Mouse (Mus musculus) kidney, adult 2 months (tissue): ENCODE results near the gene Mgat5b. TPM values are rescaled to one million over a fixed set of nuclear protein-coding genes. Genes with fewer than 3 reads are reported as not detected.
A peak's percentile ranks its signal among the peaks of the same experiment; 100 is the strongest.

Experiments
- DNase-seq: peaks from one replicate; pipeline ENCODE4 v3.0.0; 2021
- H3K27ac ChIP-seq: fragments of 200-500 bp; 2 replicates; pipeline ENCODE4 v1.5.1; 2012; ENCODE audit warnings: low read depth, low read length, control low read depth, inconsistent platforms; ENCODE audit not compliant: insufficient read depth
- H3K27me3 ChIP-seq: fragments of 200-500 bp; replicated peaks from 2 replicates; pipeline ENCODE4 v1.6.1; 2012; ENCODE audit warnings: mild to moderate bottlenecking, moderate library complexity, low read length, inconsistent platforms; ENCODE audit not compliant: control insufficient read depth, insufficient read depth
- H3K36me3 ChIP-seq: fragments of 200-500 bp; 2 replicates; pipeline ENCODE4 v1.6.1; 2012; ENCODE audit warnings: mild to moderate bottlenecking, moderate library complexity, low read length, inconsistent platforms; ENCODE audit not compliant: control insufficient read depth, insufficient read depth
- H3K4me1 ChIP-seq: fragments of 200-500 bp; 2 replicates; pipeline ENCODE4 v1.6.1; 2011; ENCODE audit warnings: low read length; ENCODE audit not compliant: control insufficient read depth, insufficient read depth
- H3K4me3 ChIP-seq: fragments of 200-500 bp; 2 replicates; pipeline ENCODE4 v1.5.1; 2011; ENCODE audit warnings: mild to moderate bottlenecking, low read depth, low read length, control low read depth; ENCODE audit not compliant: insufficient read depth
- CTCF ChIP-seq: fragments of 200-500 bp; conservative IDR thresholded peaks from 2 replicates; pipeline ENCODE4 v1.5.1; 2011; ENCODE audit warnings: low read depth, mild to moderate bottlenecking, control low read depth, low read length, moderate library complexity, mixed read lengths; ENCODE audit not compliant: insufficient read depth, insufficient read length
- POLR2A ChIP-seq: fragments of 200-500 bp; IDR thresholded peaks from one replicate; pipeline ENCODE4 v1.6.1; 2011; ENCODE audit warnings: low read depth, low read length, control low read depth
- WGBS: fragments of 180-500 bp; shearing (Covaris S2); methylation state at CpG from one replicate; pipeline ENCODE4 v1.1.7; 2018; 5-methylcytosine and 5-hydroxymethylcytosine counted together
- polyA plus RNA-seq: library from polyadenylated mRNA; depleted of rRNA; stranded (reverse); fragments of >200 nt; gene quantifications from 2 replicates; pipeline ENCODE4 v1.2.3, GENCODE M21; 2012

Gene Mgat5b
- polyA plus RNA-seq, 1 experiment = 1.4 TPM

DNA sequence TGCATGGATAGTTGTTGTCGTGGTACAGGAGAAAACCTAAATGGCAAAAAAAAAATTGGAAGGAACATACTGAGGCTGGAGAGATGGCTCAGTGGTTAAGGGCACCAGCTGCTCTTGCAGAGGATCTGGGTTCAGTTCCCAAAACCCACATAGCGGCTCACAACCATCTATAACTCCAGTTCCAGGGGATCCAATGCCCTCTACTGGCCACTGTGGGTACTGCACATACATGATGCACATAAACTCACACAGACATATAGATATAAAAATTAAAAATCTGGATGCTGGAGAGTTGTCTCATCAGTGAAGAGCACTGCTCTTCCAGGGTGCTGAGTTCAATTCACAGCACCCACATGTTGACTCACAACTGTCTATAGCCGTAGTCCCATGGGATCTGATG, 104.9 kb downstream of the Mgat5b start:
- no peaks in the 10 kb centered on the region for H3K27me3 ChIP-seq

DNA sequence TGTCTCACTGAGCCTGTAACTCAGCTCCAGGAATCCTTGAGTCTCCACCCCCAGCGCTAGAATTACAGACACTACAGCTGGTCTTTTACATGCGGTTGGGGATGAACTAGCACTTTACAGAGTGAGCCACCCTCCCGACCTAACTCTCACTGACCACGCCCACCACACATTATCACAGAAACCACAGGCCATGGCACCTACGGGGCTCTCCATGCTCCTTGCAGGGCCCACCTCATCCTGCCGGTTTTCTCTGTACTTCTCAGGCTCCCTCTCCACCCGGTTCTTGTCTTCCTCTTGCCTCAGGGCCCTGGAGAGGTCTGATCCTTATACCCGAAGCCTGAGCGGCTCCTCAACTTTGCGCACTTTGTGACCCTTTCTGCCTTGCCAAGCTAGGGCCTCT, 109.0 kb downstream of the Mgat5b start:
- H3K4me1 ChIP-seq = no peaks in the 10 kb centered on the region
- TF ChIP-seq CTCF = no peak
- TF ChIP-seq POLR2A = no peak
- no peaks in the 10 kb centered on the region for H3K27me3 ChIP-seq
- H3K27ac ChIP-seq = no peak overlapping the region
- no peaks in the 10 kb centered on the region for H3K36me3 ChIP-seq
- no peak overlapping the region for H3K4me3 ChIP-seq
- 45% methylated on average over 10 of the region's 10 CpGs for WGBS
- DNase-seq = no peak

More for the DNA sequence above, 104.9 kb downstream of the Mgat5b start:
- DNase-seq = no peak
- Histone ChIP-seq H3K36me3 (no peaks in the 10 kb centered on the region), H3K4me3 (no peak overlapping the region), H3K4me1 (no peaks in the 10 kb centered on the region), H3K27ac (no peak overlapping the region)
- WGBS = 94% methylated on average over 3 of the region's 3 CpGs
- 0 out of 2 replicates have a peak, but pooled peaks have one; percentile 7 for TF ChIP-seq CTCF
- TF ChIP-seq POLR2A = no peak

DNA sequence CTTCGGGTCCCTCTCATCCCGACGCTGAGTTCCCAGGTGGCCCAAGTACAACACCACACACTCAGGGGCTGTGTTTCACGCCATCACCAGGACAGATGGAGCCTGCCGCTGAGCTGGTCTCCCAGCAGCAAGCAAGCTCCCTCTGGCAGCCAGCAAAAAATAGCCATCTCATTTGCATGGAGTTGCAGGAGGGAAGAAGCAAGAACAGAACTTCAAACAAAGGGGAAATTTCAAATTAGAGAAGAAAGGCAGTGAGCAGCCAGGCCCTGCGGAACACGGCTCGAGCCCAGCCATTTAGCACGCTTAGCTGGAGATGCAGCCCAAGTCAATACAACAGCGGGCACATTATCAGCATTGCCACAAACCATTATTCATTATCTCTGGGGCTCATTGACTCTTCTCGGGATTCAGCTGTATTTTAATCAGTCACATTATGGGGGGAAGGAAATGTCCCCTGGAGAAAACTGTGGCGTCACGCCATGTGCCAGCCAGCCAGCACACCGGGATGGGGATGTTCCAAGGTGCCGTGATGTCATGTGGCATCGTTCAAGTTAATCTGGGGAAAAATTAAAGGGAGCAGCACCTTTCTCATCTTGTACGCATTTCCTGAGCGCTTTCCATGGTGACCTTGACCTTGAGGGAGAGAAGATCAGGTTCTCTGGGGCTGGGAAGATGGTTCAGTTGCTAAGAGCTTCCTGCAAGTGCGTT, 110.4 kb downstream of the Mgat5b start:
- no peak overlapping the region for H3K4me3 ChIP-seq
- no peaks in the 10 kb centered on the region for H3K36me3 ChIP-seq
- no peak for TF ChIP-seq POLR2A
- no peak for TF ChIP-seq CTCF
- H3K27me3 ChIP-seq = no peaks in the 10 kb centered on the region
- H3K4me1 ChIP-seq = no peaks in the 10 kb centered on the region
- no peak for DNase-seq
- no peak overlapping the region for H3K27ac ChIP-seq
- 69% methylated on average over 19 of the region's 19 CpGs for WGBS

DNA sequence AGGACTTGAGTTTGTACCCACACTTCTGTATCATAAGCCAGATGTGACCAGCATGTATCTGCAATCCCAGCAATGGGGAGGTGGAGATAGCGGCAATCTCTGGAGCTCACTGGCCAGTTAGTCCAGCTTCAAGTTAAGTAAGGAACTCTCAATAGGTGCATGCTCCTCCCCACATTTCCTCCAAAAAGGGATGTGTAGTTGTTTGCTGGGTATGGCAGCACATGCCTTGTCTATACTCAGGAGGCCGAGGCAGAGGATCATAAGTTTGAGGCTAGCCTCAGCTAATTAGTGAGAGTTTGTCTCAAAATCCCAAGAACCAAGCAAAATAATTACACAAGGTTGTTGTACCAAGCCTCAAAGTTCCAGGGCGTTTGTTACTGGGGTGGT, 110.9 kb downstream of the Mgat5b start:
- H3K27me3 ChIP-seq = no peaks in the 10 kb centered on the region
- no peak overlapping the region for H3K27ac ChIP-seq
- 88% methylated on average over 3 of the region's 3 CpGs for WGBS
- no peak overlapping the region for H3K4me3 ChIP-seq
- no peak for TF ChIP-seq CTCF
- no peaks in the 10 kb centered on the region for H3K36me3 ChIP-seq
- DNase-seq = no peak
- no peaks in the 10 kb centered on the region for H3K4me1 ChIP-seq

DNA sequence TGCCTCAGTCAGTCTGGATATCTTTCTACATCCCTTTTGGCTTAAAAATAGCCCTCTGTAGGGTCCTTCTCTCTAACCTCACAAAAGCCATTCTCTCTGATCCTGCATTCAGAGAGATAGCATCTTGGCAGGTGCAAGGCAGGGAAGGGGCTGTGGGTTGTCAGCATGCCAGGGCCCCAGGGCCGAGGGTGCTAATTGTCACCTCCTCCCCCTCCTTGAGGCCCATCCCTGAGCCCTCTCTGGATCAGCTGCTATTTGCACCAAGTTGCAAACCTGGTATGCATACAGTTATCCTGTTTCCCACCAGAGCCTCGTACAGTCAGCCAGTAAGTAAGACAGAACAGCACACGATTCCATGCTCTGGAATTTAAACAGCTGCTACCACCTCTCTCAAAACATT, 111.4 kb downstream of the Mgat5b start:
- no peak overlapping the region for H3K4me3 ChIP-seq
- no peak for DNase-seq
- no peak for TF ChIP-seq POLR2A
- no peak for TF ChIP-seq CTCF

DNA sequence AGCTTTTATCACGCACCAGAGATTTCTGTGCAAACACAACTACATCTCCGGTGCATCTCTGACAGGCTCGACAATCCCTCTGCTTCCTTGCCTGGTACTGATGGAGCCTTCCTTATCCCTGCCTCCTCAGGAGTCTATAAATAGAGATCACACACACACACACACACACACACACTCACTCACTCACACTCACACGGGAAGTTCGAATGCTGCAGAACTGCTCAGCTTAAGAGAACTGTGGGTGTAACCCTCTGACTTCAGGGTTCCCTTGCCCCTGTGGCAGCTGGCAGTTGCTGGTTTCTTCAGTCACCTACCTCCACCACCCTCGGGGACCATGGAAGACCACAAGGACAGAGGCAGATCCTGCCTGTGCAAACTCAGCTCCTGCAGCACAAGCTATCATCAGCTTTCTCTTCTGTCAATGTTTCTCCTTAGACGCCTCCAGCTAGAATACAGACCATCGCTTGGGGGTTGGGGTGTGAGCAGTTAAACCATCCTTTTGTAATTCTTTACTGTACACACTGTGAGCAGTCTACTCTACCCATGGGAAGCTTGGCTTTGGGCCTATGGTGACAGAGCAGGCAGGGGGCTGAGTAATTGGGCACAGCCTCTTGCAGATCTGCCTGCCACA, 111.9 kb downstream of the Mgat5b start:
- no peak for TF ChIP-seq CTCF
- no peak for TF ChIP-seq POLR2A
- Histone ChIP-seq H3K27me3 (no peaks in the 10 kb centered on the region), H3K4me3 (no peak overlapping the region), H3K4me1 (no peaks in the 10 kb centered on the region), H3K36me3 (no peaks in the 10 kb centered on the region), H3K27ac (no peak overlapping the region)
- 58% methylated on average over 8 of the region's 8 CpGs for WGBS
- DNase-seq = no peak

More for the DNA sequence above, 111.4 kb downstream of the Mgat5b start:
- Histone ChIP-seq H3K27ac (no peak overlapping the region), H3K27me3 (no peaks in the 10 kb centered on the region), H3K4me1 (no peaks in the 10 kb centered on the region), H3K36me3 (no peaks in the 10 kb centered on the region)
- WGBS = 57% methylated on average over 3 of the region's 3 CpGs

DNA sequence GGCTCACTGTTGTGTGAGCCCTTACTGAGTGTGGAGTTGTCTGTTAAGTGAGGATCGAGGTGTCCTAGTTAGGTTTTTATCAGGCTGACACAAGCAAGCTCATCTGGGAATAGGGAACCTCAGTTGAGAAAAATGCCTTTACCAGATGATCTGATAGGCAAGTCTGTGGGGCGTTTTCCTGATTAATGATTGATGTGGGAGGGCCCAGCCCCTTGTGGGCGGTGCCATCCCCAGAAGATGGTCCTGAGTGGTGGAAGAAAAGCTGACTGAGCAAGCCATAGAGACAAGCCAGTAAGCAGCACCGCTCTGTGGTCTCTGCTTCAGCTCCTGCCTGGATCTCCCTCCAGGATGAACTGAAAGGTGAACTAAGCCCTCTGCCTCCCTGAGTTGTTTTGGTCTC, 112.6 kb downstream of the Mgat5b start:
- no peaks in the 10 kb centered on the region for H3K27me3 ChIP-seq
- no peaks in the 10 kb centered on the region for H3K4me1 ChIP-seq
- no peak for TF ChIP-seq CTCF
- TF ChIP-seq POLR2A = no peak
- DNase-seq = peak; percentile 47
- no peak overlapping the region for H3K4me3 ChIP-seq
- no peak overlapping the region for H3K27ac ChIP-seq
- WGBS = 34% methylated on average over 4 of the region's 4 CpGs
- H3K36me3 ChIP-seq = no peaks in the 10 kb centered on the region
